Mouse (Mus musculus) heart, embryonic 10.5 days (tissue): Measurements from ENCODE around the gene Notum. TPM values are rescaled to one million over a fixed set of nuclear protein-coding genes. Genes with fewer than 3 reads are reported as not detected.

Experiments used
- DNase-seq: peaks from one replicate; pipeline ENCODE4 v3.0.0-alpha.2; 2017; ENCODE audit warnings: low spot score
- H3K27ac ChIP-seq: fragments of 300-500 bp; sonication (generic); 2 replicates; pipeline ENCODE4 v1.5.1; 2016; ENCODE audit warnings: mild to moderate bottlenecking
- H3K27me3 ChIP-seq: fragments of 300-500 bp; sonication (generic); 2 replicates; pipeline ENCODE4 v1.6.1; 2016; ENCODE audit warnings: mild to moderate bottlenecking; ENCODE audit not compliant: poor library complexity, insufficient read depth, severe bottlenecking
- H3K36me3 ChIP-seq: fragments of 300-500 bp; sonication (generic); 2 replicates; pipeline ENCODE4 v1.6.1; 2016; ENCODE audit warnings: mild to moderate bottlenecking, moderate library complexity
- H3K4me1 ChIP-seq: fragments of 300-500 bp; sonication (generic); 2 replicates; pipeline ENCODE4 v1.6.1; 2016; ENCODE audit warnings: mild to moderate bottlenecking
- H3K4me3 ChIP-seq: fragments of 300-500 bp; sonication (generic); 2 replicates; pipeline ENCODE4 v1.5.1; 2016; ENCODE audit warnings: mild to moderate bottlenecking, moderate library complexity
- H3K9me3 ChIP-seq: fragments of 300-500 bp; sonication (generic); 2 replicates; pipeline ENCODE4 v1.6.1; 2016; ENCODE audit warnings: mild to moderate bottlenecking, moderate library complexity
- WGBS: fragments of 180-500 bp; shearing (Covaris S2); methylation state at CpG from one replicate; pipeline ENCODE4 v1.1.7; 2016; 5-methylcytosine and 5-hydroxymethylcytosine counted together
- polyA plus RNA-seq: library from polyadenylated mRNA; unstranded; fragments of >200 nt; fragmentation: Nextera tagmentation; extraction: Ambion mirVana; gene quantifications from 2 replicates; pipeline ENCODE4 v1.2.1, GENCODE M21; 2016

The Notum gene
- polyA plus RNA-seq, result 1.6 and 5.8 TPM in 2 replicates

DNA sequence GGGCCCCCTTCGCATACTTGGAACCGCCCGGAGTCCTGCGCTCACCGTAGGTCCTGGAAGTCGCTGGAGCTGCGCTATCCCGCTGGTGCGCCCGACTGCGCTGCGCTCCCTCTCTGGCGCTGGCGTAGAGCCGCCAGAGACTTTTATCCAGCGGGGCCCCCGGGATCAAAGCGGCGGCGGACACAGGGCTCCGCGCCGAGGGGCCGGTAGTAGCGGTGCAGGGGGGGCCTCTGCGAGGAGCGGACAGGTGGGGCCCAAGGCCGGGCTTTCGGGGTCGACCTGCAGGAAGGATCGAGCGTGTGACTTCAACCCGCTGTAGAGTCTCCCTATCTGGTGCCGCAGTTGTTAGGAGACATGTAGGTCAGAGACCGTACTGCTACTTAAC is at the start of gene Notum:
TSS of gene Notum (minus strand) at position 100 of the 385 bp plus-strand sequence.
- DNase-seq, result no peak
- Histone ChIP-seq H3K36me3 (no peaks in the 10 kb centered on the region), H3K27ac (peak within 1 kb of the TSS; percentile 67), H3K27me3 (peaks cover 98% of the 10 kb centered on the region), H3K4me1 (peaks cover 38% of the 10 kb centered on the region), H3K9me3 (no peaks in the 10 kb centered on the region), H3K4me3 (peak within 1 kb of the TSS; percentile 64)
- under 1% methylated on average over 35 of the region's 35 CpGs for WGBS

DNA sequence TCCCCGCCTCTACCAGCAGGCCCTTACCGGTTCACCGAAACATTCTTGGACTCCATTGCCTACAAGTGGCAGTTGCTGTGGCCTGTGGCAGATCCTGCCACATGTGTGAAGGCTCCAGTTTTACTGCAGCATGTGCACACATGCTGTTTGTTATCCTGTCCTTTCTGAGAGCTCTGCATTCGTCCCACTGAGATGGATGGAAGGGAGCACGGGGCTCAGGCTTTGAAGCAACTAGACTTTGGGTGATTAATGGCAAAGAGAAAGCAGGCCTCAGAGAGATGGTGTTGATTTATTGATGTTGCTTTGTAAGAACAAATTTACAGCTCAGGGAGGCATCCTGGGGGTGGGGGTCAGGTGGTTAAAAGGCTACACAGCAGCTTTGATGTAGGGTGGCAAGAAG is 49.7 kb upstream of the Notum start:
- Histone ChIP-seq H3K4me3 (no peak overlapping the region), H3K27me3 (no peaks in the 10 kb centered on the region), H3K9me3 (no peaks in the 10 kb centered on the region), H3K4me1 (peaks cover 62% of the 10 kb centered on the region), H3K36me3 (peaks cover 35% of the 10 kb centered on the region), H3K27ac (no peak overlapping the region)
- DNase-seq, result no peak
- WGBS, result 76% methylated on average over 5 of the region's 5 CpGs

GRCm38 (mm10) chr11:120709551-120709950 is 48.6 kb upstream of the Notum start:
- H3K36me3 ChIP-seq, result peaks cover 29% of the 10 kb centered on the region
- H3K27ac ChIP-seq, result no peak overlapping the region
- H3K4me3 ChIP-seq, result no peak overlapping the region
- peaks cover 66% of the 10 kb centered on the region for H3K4me1 ChIP-seq
- no peaks in the 10 kb centered on the region for H3K27me3 ChIP-seq
- WGBS, result 76% methylated on average over 2 of the region's 2 CpGs
- DNase-seq, result no peak
- no peaks in the 10 kb centered on the region for H3K9me3 ChIP-seq

- no peak for DNase-seq
- peaks cover 37% of the 10 kb centered on the region for H3K36me3 ChIP-seq
- H3K9me3 ChIP-seq, result no peaks in the 10 kb centered on the region
- H3K27me3 ChIP-seq, result no peaks in the 10 kb centered on the region
- H3K27ac ChIP-seq, result peak overlapping the region; percentile 84
- H3K4me1 ChIP-seq, result peaks cover 72% of the 10 kb centered on the region
- H3K4me3 ChIP-seq, result no peak overlapping the region
- 31% methylated on average over 5 of the region's 5 CpGs for WGBS
Measured at GRCm38 (mm10) chr11:120707969-120708368, 47.0 kb upstream of the Notum start.

DNA sequence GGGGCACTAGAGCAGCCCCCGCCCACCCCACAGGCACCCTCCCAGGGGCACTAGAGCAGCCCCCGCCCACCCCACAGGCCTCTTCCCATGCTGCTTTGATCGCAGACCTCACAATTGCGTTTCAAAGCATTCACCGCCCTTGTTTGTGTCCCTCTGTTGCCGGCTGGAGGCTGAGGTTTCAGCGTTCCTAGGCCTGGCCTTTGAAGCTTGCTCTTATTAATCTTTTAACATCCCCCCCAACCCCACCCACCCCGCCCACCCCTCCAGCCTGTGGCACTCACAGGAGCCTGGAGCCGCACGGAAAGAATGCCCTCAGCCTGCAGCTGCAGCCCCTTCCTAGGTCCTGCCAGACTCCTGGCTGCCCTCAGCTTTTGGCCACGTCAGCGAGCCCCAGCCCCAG is 46.2 kb upstream of the Notum start:
- 7% methylated on average over 12 of the region's 12 CpGs for WGBS
- H3K27ac ChIP-seq, result peak overlapping the region; percentile 84
- H3K27me3 ChIP-seq, result no peaks in the 10 kb centered on the region
- H3K36me3 ChIP-seq, result peaks cover 41% of the 10 kb centered on the region
- no peaks in the 10 kb centered on the region for H3K9me3 ChIP-seq
- DNase-seq, result no peak
- peak overlapping the region; percentile 34; the same call in 1 of the 2 replicates for H3K4me3 ChIP-seq
- H3K4me1 ChIP-seq, result peaks cover 65% of the 10 kb centered on the region

DNA sequence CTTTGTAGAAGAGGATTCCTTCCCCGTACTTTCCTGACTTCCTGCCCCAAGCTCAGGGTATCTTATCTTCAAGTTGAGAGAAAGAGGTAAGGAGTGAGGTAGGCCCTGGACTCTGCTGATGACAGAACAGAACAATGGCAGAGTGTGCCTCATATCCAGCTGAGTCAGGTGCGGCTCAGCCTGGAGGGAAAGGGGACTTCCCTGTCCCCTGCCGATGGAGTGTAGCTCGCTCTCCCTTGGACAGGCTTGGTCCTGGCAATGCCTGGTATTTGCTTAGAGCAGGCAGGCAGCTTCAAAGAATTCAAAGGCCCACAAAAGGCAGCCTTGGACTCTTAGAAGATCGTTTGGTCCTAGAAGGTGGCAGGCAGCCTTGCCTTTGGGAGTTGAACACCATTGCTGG is 45.1 kb upstream of the Notum start:
- Histone ChIP-seq H3K4me1 (peaks cover 62% of the 10 kb centered on the region), H3K4me3 (no peak overlapping the region), H3K36me3 (peaks cover 52% of the 10 kb centered on the region), H3K9me3 (no peaks in the 10 kb centered on the region), H3K27ac (peak overlapping the region; percentile 84), H3K27me3 (no peaks in the 10 kb centered on the region)
- no peak for DNase-seq
- WGBS, result 50% methylated on average over 5 of the region's 5 CpGs

- Histone ChIP-seq H3K9me3 (no peaks in the 10 kb centered on the region), H3K4me3 (peak overlapping the region; percentile 20), H3K36me3 (peaks cover 51% of the 10 kb centered on the region), H3K27me3 (no peaks in the 10 kb centered on the region), H3K4me1 (peaks cover 71% of the 10 kb centered on the region), H3K27ac (peak overlapping the region; percentile 84)
- no peak for DNase-seq
- 17% methylated on average over 8 of the region's 8 CpGs for WGBS
Measured at GRCm38 (mm10) chr11:120704486-120705325, 43.7 kb upstream of the Notum start.

GRCm38 (mm10) chr11:120703696-120704454 is 42.9 kb upstream of the Notum start:
- Histone ChIP-seq H3K27me3 (no peaks in the 10 kb centered on the region), H3K9me3 (no peaks in the 10 kb centered on the region), H3K36me3 (peaks cover 50% of the 10 kb centered on the region), H3K27ac (peak overlapping the region; percentile 84), H3K4me1 (peaks cover 73% of the 10 kb centered on the region), H3K4me3 (peak overlapping the region; percentile 16; the same call in 1 of the 2 replicates)
- no peak for DNase-seq
- WGBS, result 51% methylated on average over 15 of the region's 15 CpGs

- no peaks in the 10 kb centered on the region for H3K9me3 ChIP-seq
- WGBS, result 32% methylated on average over 10 of the region's 10 CpGs
- no peaks in the 10 kb centered on the region for H3K27me3 ChIP-seq
- DNase-seq, result peak; percentile 88
- peaks cover 59% of the 10 kb centered on the region for H3K4me1 ChIP-seq
- peaks cover 64% of the 10 kb centered on the region for H3K36me3 ChIP-seq
- H3K27ac ChIP-seq, result peak overlapping the region; percentile 80
- no peak overlapping the region for H3K4me3 ChIP-seq
Measured at GRCm38 (mm10) chr11:120697741-120698140, 36.8 kb upstream of the Notum start.

GRCm38 (mm10) chr11:120696568-120696967 is 35.6 kb upstream of the Notum start:
- Histone ChIP-seq H3K36me3 (peaks cover 64% of the 10 kb centered on the region), H3K4me1 (peaks cover 59% of the 10 kb centered on the region), H3K4me3 (no peak overlapping the region), H3K27ac (peak overlapping the region; percentile 84; the same call in 1 of the 2 replicates), H3K27me3 (no peaks in the 10 kb centered on the region), H3K9me3 (no peaks in the 10 kb centered on the region)
- no peak for DNase-seq
- WGBS, result 87% methylated on average over 6 of the region's 6 CpGs

GRCm38 (mm10) chr11:120695641-120696040 is 34.7 kb upstream of the Notum start:
- Histone ChIP-seq H3K9me3 (no peaks in the 10 kb centered on the region), H3K36me3 (peaks cover 62% of the 10 kb centered on the region), H3K27ac (peak overlapping the region; percentile 84), H3K4me3 (no peak overlapping the region), H3K4me1 (peaks cover 54% of the 10 kb centered on the region), H3K27me3 (no peaks in the 10 kb centered on the region)
- DNase-seq, result no peak
- 61% methylated on average over 12 of the region's 12 CpGs for WGBS

GRCm38 (mm10) chr11:120695184-120695583 is 34.2 kb upstream of the Notum start:
- 13% methylated on average over 4 of the region's 4 CpGs for WGBS
- H3K4me1 ChIP-seq, result peaks cover 49% of the 10 kb centered on the region

DNA sequence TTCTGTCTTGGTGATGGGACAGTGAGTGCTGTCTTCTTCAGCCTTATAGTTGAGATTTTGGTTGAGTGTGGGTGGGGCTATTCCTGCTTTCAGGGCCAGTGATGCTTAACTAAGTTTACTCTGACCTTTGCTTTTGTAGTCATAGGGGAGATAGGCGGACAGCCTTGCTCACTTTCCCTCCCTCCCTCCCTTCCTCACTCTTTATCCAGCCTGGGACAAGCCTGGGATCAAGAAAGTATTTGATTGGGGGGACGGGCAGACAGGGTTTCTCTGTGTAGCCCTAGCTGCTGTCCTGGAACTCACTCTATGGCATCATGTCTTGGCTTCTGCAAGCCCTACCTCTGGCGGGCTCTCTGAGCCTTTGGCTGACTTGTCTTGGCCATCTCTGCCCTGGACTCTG is 32.5 kb upstream of the Notum start:
- peaks cover 40% of the 10 kb centered on the region for H3K4me1 ChIP-seq
- H3K27ac ChIP-seq, result no peak overlapping the region
- DNase-seq, result no peak
- 71% methylated on average over 3 of the region's 3 CpGs for WGBS
- no peak overlapping the region for H3K4me3 ChIP-seq
- H3K27me3 ChIP-seq, result no peaks in the 10 kb centered on the region
- no peaks in the 10 kb centered on the region for H3K9me3 ChIP-seq
- H3K36me3 ChIP-seq, result peaks cover 65% of the 10 kb centered on the region

More at GRCm38 (mm10) chr11:120695184-120695583, 34.2 kb upstream of the Notum start:
- no peaks in the 10 kb centered on the region for H3K27me3 ChIP-seq
- peak overlapping the region; percentile 84 for H3K27ac ChIP-seq
- no peak overlapping the region; the same call in 1 of the 2 replicates for H3K4me3 ChIP-seq
- H3K36me3 ChIP-seq, result peaks cover 62% of the 10 kb centered on the region
- no peaks in the 10 kb centered on the region for H3K9me3 ChIP-seq
- DNase-seq, result peak; percentile 84
